Mouse (Mus musculus): ENCODE results near the gene Smcr8.

DNA sequence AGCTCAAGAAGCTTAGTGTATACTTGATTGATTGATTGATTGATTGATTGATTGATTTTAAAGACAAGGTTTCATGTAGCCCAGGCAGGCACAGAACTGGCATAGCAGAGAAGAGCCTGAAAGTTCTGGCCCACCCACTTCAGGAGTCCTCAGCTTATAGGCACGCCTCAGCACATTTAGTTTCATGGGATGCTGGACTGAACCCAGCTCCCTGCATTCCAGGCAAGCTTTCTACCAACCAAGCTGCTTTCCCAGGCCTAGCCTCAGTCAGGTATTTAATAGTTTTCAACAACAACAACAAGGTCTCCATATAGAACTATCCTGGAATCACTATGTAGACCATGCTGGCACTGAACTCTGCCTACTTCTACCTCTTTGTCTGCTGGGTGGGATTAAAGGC, 32.2 kb downstream of the Smcr8 start:
- TF ChIP-seq CTCF (IDR thresholded peaks at IDR 0.05; ENCODE audit: control insufficient read depth, insufficient read depth, insufficient read length) (no peak), MYOD1 (IDR thresholded peaks at IDR 0.05; ENCODE audit: control insufficient read depth, insufficient read length, low read depth) (no peak), MAX (IDR thresholded peaks at IDR 0.05) (no peak), USF1 (IDR thresholded peaks at IDR 0.05; ENCODE audit: low read depth) (no peak), FOSL1 (IDR thresholded peaks at IDR 0.05; ENCODE audit: insufficient read depth, low read length, poor library complexity, severe bottlenecking) (no peak), CEBPB (IDR thresholded peaks at IDR 0.05; ENCODE audit: low read depth) (no peak), MYOG (IDR thresholded peaks at IDR 0.05; ENCODE audit: control insufficient read depth, extremely low read depth, insufficient read length) (no peak)

Data from C2C12 (cell line).